Mouse (Mus musculus) testis, adult 2 months (tissue): Measurements from ENCODE around the gene Galnt5. TPM values are rescaled to one million over a fixed set of nuclear protein-coding genes. Genes with fewer than 3 reads are reported as not detected.

Experiments
- H3K27ac ChIP-seq: fragments of 200-500 bp; 2 replicates; pipeline ENCODE4 v1.5.1; 2012; ENCODE audit warnings: low read depth, low read length; ENCODE audit not compliant: control insufficient read depth, insufficient read depth
- H3K27me3 ChIP-seq: fragments of 200-500 bp; 2 replicates; pipeline ENCODE4 v1.6.1; 2012; ENCODE audit warnings: mild to moderate bottlenecking, low read length, moderate library complexity; ENCODE audit not compliant: control insufficient read depth, insufficient read depth
- H3K36me3 ChIP-seq: fragments of 200-500 bp; 2 replicates; pipeline ENCODE4 v1.6.1; 2012; ENCODE audit warnings: mild to moderate bottlenecking, low read length; ENCODE audit not compliant: control insufficient read depth, insufficient read depth
- H3K4me1 ChIP-seq: fragments of 200-500 bp; 2 replicates; pipeline ENCODE4 v1.6.1; 2012; ENCODE audit warnings: low read length; ENCODE audit not compliant: control insufficient read depth, insufficient read depth
- H3K4me3 ChIP-seq: fragments of 200-500 bp; 2 replicates; pipeline ENCODE4 v1.5.1; 2012; ENCODE audit warnings: low read depth, mild to moderate bottlenecking, low read length, moderate library complexity, mixed read lengths; ENCODE audit not compliant: control insufficient read depth
- CTCF ChIP-seq: fragments of 200-500 bp; IDR thresholded peaks from 2 replicates; pipeline ENCODE4 v1.5.1; 2012; ENCODE audit warnings: low read depth, mild to moderate bottlenecking, inconsistent platforms, low read length, moderate library complexity; ENCODE audit not compliant: control insufficient read depth, insufficient read depth, insufficient replicate concordance
- POLR2A ChIP-seq: fragments of 200-500 bp; IDR thresholded peaks from 2 replicates; pipeline ENCODE4 v1.6.1; 2012; ENCODE audit warnings: low read depth, mild to moderate bottlenecking, inconsistent platforms, low read length, moderate library complexity; ENCODE audit not compliant: control insufficient read depth
- polyA plus RNA-seq: library from polyadenylated mRNA; depleted of rRNA; stranded (reverse); fragments of >200 nt; gene quantifications from 2 replicates; pipeline ENCODE4 v1.2.3, GENCODE M21; 2012

Gene Galnt5
- polyA plus RNA-seq, 1 experiment, result not detected

- no peaks in the 10 kb centered on the region for H3K4me1 ChIP-seq
- H3K4me3 ChIP-seq, result no peak overlapping the region
- no peaks in the 10 kb centered on the region for H3K36me3 ChIP-seq
- TF ChIP-seq CTCF (no peak), POLR2A (no peak)
- H3K27me3 ChIP-seq, result no peaks in the 10 kb centered on the region
- H3K27ac ChIP-seq, result no peak overlapping the region
These were observed 29.1 kb downstream of the Galnt5 start for GRCm38 (mm10) chr2:58026740-58027139.

GRCm38 (mm10) chr2:58029404-58029803 lies 31.7 kb downstream of the Galnt5 start:
- no peak for TF ChIP-seq CTCF
- no peak for TF ChIP-seq POLR2A
- no peak overlapping the region for H3K27ac ChIP-seq
- H3K27me3 ChIP-seq, result no peaks in the 10 kb centered on the region
- H3K4me1 ChIP-seq, result no peaks in the 10 kb centered on the region
- no peaks in the 10 kb centered on the region for H3K36me3 ChIP-seq
- no peak overlapping the region for H3K4me3 ChIP-seq

- no peak overlapping the region for H3K27ac ChIP-seq
- no peak overlapping the region for H3K4me3 ChIP-seq
- H3K4me1 ChIP-seq, result no peaks in the 10 kb centered on the region
- no peak for TF ChIP-seq POLR2A
- TF ChIP-seq CTCF, result no peak
- H3K27me3 ChIP-seq, result no peaks in the 10 kb centered on the region
- H3K36me3 ChIP-seq, result no peaks in the 10 kb centered on the region
These were observed 33.7 kb downstream of the Galnt5 start for GRCm38 (mm10) chr2:58031431-58031830.

DNA sequence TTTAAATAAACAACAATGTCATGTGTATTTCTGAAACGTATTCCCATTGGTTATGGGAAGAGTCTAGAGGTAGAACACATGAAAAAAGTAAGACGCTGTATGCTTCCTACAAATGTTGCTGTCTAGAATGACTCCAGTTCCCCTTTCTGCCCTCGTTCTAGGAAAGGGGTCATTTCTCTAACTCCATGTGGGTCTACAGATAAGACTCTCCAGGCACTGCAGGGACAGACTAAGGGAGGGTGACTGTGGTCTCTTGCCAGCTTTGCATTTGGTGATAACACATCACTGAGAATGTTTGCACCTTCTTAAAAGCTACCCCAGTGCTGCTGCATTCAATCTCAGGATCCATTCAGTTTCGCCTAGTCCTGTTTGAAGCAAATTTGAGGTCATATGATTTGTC lies 38.0 kb downstream of the Galnt5 start:
- Histone ChIP-seq H3K27ac (no peak overlapping the region), H3K36me3 (no peaks in the 10 kb centered on the region), H3K4me3 (no peak overlapping the region), H3K27me3 (no peaks in the 10 kb centered on the region), H3K4me1 (no peaks in the 10 kb centered on the region)
- TF ChIP-seq CTCF (no peak), POLR2A (no peak)

DNA sequence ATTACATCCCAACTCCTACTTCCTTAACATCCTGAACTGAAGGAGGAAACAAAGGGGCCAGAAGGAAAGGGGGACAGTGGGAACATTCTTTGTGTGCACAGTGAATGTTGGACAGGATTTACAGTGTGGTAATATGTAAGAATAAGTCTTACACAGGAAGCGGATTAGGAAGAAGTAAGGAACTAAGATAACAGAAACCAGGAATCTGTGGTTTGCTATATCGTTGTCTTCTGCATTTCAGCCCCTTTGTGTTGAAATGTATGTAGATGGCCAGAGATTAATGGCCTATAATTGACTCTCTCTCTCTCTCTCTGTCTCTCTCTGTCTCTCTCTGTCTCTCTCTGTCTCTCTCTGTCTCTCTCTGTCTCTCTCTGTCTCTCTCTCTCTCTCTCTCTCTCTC lies 39.2 kb downstream of the Galnt5 start:
- Histone ChIP-seq H3K4me1 (no peaks in the 10 kb centered on the region), H3K27me3 (no peaks in the 10 kb centered on the region), H3K27ac (no peak overlapping the region), H3K36me3 (no peaks in the 10 kb centered on the region), H3K4me3 (no peak overlapping the region)
- TF ChIP-seq CTCF, result no peak
- no peak for TF ChIP-seq POLR2A

GRCm38 (mm10) chr2:58041867-58042266 lies 44.2 kb downstream of the Galnt5 start:
- H3K27me3 ChIP-seq, result no peaks in the 10 kb centered on the region
- TF ChIP-seq CTCF (no peak), POLR2A (no peak)
- H3K4me3 ChIP-seq, result no peak overlapping the region
- no peak overlapping the region for H3K27ac ChIP-seq
- H3K36me3 ChIP-seq, result no peaks in the 10 kb centered on the region
- H3K4me1 ChIP-seq, result no peaks in the 10 kb centered on the region

- H3K27me3 ChIP-seq, result no peaks in the 10 kb centered on the region
- no peaks in the 10 kb centered on the region for H3K4me1 ChIP-seq
- no peak within 1 kb of the TSS for H3K27ac ChIP-seq
- no peaks in the 10 kb centered on the region for H3K36me3 ChIP-seq
- H3K4me3 ChIP-seq, result no peak within 1 kb of the TSS
- no peak for TF ChIP-seq POLR2A
- no peak for TF ChIP-seq CTCF
These were observed 55.3 kb downstream of the Galnt5 start, which contains the start of gene Ermn for GRCm38 (mm10) chr2:58052821-58053581. Gene Ermn, minus strand, starts transcription at chr2:58052864.

- H3K4me1 ChIP-seq, result no peaks in the 10 kb centered on the region
- H3K27ac ChIP-seq, result no peak overlapping the region
- no peaks in the 10 kb centered on the region for H3K36me3 ChIP-seq
- no peak overlapping the region for H3K4me3 ChIP-seq
- TF ChIP-seq CTCF (peak; percentile 70; the same call in 1 of the 2 replicates), POLR2A (no peak)
- H3K27me3 ChIP-seq, result no peaks in the 10 kb centered on the region
These were observed 57.7 kb downstream of the Galnt5 start for GRCm38 (mm10) chr2:58055383-58055782.
